Mouse (Mus musculus) liver (tissue): ENCODE measurements around the gene Rimkla.
A peak's percentile ranks its signal among the peaks of the same experiment; 100 is the strongest.

Experiments
- DNase-seq: peaks from one replicate; pipeline ENCODE4 v3.0.0-alpha.2; 2020; ENCODE audit warnings: mixed read lengths

Gene Rimkla

DNA sequence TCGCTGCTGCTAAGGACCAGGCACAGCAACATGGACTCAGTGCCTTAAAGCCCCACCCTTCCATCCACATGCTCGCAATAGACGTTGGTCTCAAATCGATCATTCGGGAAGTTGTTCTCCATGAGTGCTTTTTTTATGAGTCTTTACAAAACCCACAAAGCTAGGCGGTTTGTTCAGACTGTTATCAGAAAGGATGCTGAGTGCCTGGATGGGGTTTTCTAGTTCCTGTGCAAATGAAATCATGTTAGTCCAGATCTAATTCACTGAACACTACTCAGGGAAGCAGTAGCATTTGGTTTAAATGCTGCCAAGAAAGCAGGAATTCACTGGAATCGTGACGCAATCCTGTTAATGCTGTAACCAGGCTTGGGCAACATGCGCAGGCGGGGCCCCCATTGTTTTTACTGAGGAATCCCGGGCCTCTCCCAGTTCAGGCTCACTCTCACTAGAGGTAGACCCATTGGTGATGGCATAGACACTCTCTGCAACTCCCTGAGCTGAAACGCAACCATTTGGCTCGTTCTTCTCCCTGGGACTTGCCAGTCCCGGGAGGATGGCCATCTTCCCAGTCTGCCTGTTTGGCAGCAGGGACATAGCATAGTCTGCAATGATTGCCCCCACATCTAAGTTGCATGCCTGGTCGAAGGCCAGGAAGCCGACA is 24.6 kb downstream of the Rimkla start:
- no peak for DNase-seq

DNA sequence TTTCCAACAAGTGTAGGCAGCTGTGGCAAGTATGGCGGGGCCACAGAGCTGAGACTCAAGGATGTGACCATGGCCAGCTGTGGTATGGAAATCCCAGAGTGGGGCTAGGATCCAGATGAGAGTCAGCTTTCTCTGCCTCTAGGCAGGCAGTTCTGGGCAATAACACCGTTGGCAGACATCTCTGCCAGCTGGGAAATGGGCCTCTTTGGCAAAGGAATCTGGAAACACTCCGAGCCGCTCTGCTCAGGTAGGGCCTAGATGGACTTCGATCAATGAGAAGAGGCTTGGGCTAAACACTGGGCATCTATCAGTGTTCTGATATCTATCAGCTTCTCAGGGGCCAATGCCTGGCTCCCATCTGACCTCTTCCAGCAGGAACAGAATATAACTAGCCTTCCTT is 26.6 kb downstream of the Rimkla start:
- DNase-seq, result no peak

- no peak for DNase-seq
Measured at GRCm38 (mm10) chr4:119463756-119464419, 28.5 kb downstream of the Rimkla start.

DNA sequence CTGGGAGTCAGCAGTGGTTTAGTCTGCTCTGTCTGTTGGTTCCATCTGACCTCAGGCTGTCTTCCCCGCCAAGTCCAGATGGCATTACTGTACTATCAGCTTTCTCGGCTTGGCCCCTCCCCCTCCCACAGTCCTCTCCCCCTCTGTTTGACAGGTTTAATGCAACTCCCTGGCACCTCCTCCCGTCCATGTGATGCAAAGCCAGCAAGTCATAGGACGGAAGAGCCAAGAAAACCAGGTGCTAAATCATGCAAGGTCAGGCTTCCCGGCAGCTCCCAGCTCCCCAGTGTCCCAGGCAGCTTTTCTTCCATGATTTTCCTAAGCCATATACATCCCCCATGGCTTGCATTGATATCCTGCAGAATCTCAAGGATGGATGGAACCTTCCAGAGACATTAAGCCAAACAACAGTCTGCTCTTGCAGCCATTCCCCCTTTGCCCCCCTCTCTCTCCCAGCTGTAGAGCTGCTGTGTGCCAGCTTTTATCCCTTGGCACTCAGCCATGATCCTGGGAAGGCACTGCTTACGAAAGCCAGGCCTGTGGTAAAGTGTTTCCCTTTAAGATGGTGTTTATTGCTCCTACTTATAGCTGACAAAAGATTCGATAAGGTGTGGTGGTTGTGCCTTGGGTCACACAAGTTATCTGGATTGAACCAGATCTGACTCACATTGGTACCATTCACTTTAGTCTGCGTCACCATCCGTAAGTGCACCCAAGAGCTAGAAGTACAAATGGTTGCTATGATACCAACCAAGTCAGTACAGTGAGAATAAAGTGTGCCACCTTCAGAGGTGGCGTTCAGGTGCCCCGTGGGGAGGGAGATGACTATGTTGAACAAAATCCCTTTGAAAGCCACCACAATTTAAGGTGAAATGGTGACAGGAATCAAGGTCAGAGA is 29.3 kb downstream of the Rimkla start:
- peak; percentile 28 for DNase-seq

GRCm38 (mm10) chr4:119462457-119462856 is 30.0 kb downstream of the Rimkla start:
- no peak for DNase-seq

- no peak for DNase-seq
Measured at GRCm38 (mm10) chr4:119460728-119461141, 31.7 kb downstream of the Rimkla start.

GRCm38 (mm10) chr4:119460296-119460695 is 32.1 kb downstream of the Rimkla start:
- peak; percentile 22 for DNase-seq

DNA sequence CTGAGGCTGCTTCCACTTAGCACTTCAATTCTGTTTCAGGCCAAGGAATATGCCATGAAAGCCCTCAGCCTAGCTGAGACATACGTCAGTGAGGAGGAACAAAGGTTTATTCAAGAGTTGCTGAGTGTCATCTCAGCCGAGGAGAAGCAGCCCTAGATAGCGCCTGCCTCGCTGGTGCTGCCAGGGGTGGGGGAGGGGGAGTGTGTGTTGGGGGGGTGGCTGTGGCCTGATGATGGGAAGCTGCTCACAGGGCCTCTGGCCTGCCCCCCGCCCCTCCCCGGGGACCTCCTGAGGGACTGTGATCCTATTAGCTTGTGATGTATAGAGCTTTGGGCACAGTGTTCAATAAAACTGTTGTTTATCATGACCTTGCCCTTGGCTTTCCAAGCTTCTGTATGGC is 38.9 kb downstream of the Rimkla start:
- no peak for DNase-seq

- no peak for DNase-seq
Measured at GRCm38 (mm10) chr4:119453128-119453527, 39.3 kb downstream of the Rimkla start.

GRCm38 (mm10) chr4:119450436-119450835 is 42.0 kb downstream of the Rimkla start:
- DNase-seq, result no peak

GRCm38 (mm10) chr4:119447786-119448185 is 44.6 kb downstream of the Rimkla start:
- DNase-seq, result no peak

- DNase-seq, result no peak
Measured at GRCm38 (mm10) chr4:119447261-119447660, 45.2 kb downstream of the Rimkla start.

GRCm38 (mm10) chr4:119442539-119442938 is 49.9 kb downstream of the Rimkla start:
- no peak for DNase-seq

DNA sequence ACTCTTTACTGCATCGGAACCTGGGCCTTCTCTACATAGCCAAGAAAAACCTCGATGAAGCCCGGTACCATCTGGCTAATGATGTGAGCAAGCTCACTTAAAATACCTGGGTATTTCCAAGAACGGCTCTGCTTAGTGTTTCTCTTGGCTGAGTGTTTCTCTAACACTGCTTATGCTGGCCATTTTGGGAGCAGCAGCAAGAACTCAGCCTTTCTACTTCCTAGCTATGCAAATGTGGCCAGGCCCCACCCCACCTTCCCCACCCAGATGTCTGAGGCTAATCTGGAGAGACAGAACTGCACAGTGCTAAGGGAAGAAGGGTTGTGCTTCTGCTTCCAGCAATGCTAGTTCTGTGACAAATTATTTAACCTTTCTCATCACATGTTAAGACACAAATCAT is 50.6 kb downstream of the Rimkla start:
- peak; percentile 36 for DNase-seq

- DNase-seq, result no peak
Measured at GRCm38 (mm10) chr4:119437936-119438335, 54.5 kb downstream of the Rimkla start.

GRCm38 (mm10) chr4:119430678-119431077 is 61.8 kb downstream of the Rimkla start:
- DNase-seq, result peak; percentile 58

- DNase-seq, result no peak
Measured at GRCm38 (mm10) chr4:119427680-119428079, 64.7 kb downstream of the Rimkla start.

DNA sequence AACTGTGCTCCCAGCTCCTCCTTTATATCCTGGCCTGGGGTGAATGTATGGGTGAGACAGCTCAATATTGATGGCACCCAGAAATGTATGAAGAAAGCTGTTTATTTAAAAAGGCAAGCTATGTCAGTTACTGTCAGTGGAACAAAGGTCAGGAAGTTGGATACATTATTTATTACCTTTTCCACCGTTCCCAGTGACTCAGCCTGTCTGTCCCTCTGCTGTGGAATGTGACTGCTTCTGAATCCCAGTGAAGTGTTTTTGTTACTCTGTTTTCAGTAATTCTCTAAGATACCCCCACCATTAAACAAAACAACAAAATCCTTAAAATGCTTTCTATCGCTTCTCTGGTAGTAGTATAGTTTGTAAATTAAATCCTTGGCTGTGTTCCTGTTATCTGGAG is 66.8 kb downstream of the Rimkla start:
- no peak for DNase-seq

DNA sequence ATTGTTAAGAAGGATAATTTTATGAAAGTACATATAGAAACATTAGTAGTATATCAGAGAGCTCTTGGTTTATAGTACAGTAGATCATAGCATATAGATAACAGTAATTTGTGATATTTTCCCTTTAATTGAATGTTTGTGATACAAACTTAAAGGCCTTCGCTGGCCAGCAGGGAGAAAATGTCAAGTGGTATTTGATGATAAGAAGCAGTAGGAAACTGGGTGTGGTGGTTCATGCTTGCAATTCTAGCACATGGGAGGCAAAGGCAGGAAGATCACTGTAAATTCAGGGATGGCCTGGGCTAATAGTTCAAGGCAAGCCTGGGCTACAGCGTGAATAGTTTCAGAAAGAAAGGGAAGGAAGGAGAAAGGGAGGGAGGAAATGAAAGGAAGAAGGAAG is 67.4 kb downstream of the Rimkla start:
- DNase-seq, result peak; percentile 55

DNA sequence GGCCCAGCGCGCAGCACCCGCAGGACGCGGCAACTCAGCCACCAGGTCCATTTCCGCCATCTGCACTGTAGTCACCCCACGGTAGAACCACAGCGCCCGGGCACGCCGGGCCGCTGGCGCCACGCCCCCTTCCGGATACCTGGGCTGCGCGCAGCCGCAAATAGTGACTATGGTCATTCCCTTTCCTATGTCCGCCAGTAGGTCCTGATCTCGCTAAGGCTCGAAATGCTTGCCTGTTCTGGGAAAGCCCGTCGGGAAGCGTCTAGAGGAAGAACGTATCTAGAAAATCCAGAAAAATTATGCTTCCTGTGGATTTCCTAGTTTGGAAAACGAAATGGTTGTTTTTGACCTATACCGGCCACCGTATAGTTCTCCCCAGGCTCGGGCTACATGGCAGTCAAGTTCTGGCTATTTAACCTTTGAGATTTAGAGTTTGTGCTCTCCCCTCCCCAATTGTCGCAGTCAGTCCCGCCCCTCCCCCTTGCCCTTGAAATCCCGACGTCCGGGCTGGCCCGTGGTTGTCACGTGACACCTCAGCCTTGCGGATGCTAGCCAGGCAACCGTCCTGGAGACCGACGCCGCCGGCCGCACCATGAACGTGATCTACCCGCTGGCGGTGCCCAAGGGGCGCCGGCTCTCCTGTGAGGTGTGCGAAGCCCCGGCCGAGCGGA is 70.0 kb downstream of the Rimkla start, which contains the start of the genes Ppcs and Zmynd12:
Gene Ppcs (minus strand): TSS at position 127 of the 671 bp plus-strand sequence.
Gene Zmynd12 (plus strand): TSS at position 521 of the 671 bp plus-strand sequence.
- peak; percentile 92 for DNase-seq

DNA sequence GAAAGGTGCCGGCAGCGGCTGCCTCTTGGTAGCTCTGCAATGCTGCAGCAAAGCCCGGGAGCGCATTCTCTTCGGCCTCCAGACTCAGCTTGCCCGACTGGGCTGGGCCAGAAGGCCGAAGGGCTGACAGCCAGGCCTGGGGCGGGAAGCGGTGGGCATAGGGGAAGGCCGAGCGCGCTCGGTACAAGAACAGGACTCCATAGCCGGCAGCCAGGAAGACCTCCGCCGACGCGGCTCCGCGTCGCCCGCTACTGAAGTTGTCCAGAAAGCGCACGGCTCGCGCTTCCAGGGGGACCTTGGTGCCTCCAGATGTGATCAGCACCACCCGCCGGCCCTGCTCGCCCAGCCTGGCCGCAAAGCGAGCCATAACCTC is 70.5 kb downstream of the Rimkla start:
- no peak for DNase-seq

- no peak for DNase-seq
Measured at GRCm38 (mm10) chr4:119421191-119421590, 71.2 kb downstream of the Rimkla start.

DNA sequence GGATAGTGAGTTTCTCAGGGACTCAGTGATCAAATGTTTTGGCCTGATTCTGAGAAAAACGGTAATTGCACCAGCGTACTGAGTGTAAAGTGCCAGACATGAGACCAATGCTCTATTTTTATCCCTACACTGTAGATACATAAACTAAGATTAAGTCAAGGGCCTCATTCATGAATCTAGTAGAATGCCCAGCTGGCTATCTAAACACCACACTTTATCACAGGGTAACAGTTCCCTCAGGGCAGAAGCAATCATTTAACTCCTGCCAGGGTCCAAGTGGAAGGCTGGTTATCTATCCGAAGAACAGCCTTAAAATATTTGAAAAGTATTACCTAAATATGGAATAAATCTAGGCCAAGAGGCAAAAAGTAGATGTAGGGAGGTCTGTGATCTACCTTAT is 74.5 kb downstream of the Rimkla start:
- DNase-seq, result no peak
